Mouse (Mus musculus): ENCODE measurements at regions not wholly inside any gene's neighbourhood (a gene's known extent, or its start where the extent isn't known, plus 50 kb on each side); places are given as distances from the start of the nearest gene placed in this dataset.

- peaks cover 17% of the 10 kb centered on the region for H3K4me1 ChIP-seq
- WGBS, result 26% methylated on average over 6 of the region's 6 CpGs
- ATAC-seq (replicated peaks), result peak; percentile 89
- H3K9ac ChIP-seq, result no peak overlapping the region
- no peaks in the 10 kb centered on the region for H3K27me3 ChIP-seq (replicated peaks)
- H3K36me3 ChIP-seq (replicated peaks), result no peaks in the 10 kb centered on the region
- no peaks in the 10 kb centered on the region for H3K9me3 ChIP-seq
- H3K4me2 ChIP-seq, result peak overlapping the region; percentile 43
- H3K27ac ChIP-seq, result peak overlapping the region; percentile 72
- H3K4me3 ChIP-seq, result peak overlapping the region; percentile 3; the same call in 1 of the 2 replicates
These were observed 393.6 kb downstream of the Plekhb2 start for GRCm38 (mm10) chr1:35243339-35243738.

- Histone ChIP-seq H3K27me3 (replicated peaks) (no peaks in the 10 kb centered on the region), H3K9ac (no peak overlapping the region), H3K4me1 (peaks cover 5% of the 10 kb centered on the region; the same call in 1 of the 2 replicates), H3K27ac (no peak overlapping the region), H3K4me3 (no peak overlapping the region), H3K4me2 (no peak overlapping the region), H3K36me3 (replicated peaks) (no peaks in the 10 kb centered on the region), H3K9me3 (no peaks in the 10 kb centered on the region)
- 88% methylated on average over 1 of the region's 1 CpGs for WGBS
- no peak for ATAC-seq (replicated peaks)
These were observed 415.3 kb downstream of the Plekhb2 start for GRCm38 (mm10) chr1:35265125-35265524.

- H3K4me2 ChIP-seq, result no peak overlapping the region
- no peaks in the 10 kb centered on the region for H3K27me3 ChIP-seq (replicated peaks)
- no peaks in the 10 kb centered on the region for H3K36me3 ChIP-seq (replicated peaks)
- no peak for ATAC-seq (replicated peaks)
- H3K27ac ChIP-seq, result no peak overlapping the region
- peaks cover 5% of the 10 kb centered on the region; the same call in 1 of the 2 replicates for H3K4me1 ChIP-seq
- no peak overlapping the region for H3K4me3 ChIP-seq
- no peak overlapping the region for H3K9ac ChIP-seq
- no peaks in the 10 kb centered on the region for H3K9me3 ChIP-seq
- 59% methylated on average over 7 of the region's 7 CpGs for WGBS
These were observed 416.9 kb downstream of the Plekhb2 start for GRCm38 (mm10) chr1:35266626-35267025.

GRCm38 (mm10) chr1:35267883-35268282 is 418.1 kb downstream of the Plekhb2 start:
- 0 out of 2 replicates have a peak overlapping the region, but pooled peaks have one; percentile 15 for H3K27ac ChIP-seq
- 54% methylated on average over 7 of the region's 7 CpGs for WGBS
- peak; percentile 82; the same call in 1 of the 2 replicates for ATAC-seq (replicated peaks)

GRCm38 (mm10) chr1:35274978-35275377 is 425.2 kb downstream of the Plekhb2 start:
- Histone ChIP-seq H3K4me3 (no peak overlapping the region), H3K27me3 (replicated peaks) (no peaks in the 10 kb centered on the region), H3K4me2 (no peak overlapping the region), H3K9me3 (no peaks in the 10 kb centered on the region), H3K27ac (no peak overlapping the region), H3K36me3 (replicated peaks) (no peaks in the 10 kb centered on the region), H3K4me1 (no peaks in the 10 kb centered on the region), H3K9ac (no peak overlapping the region)
- no peak for ATAC-seq (replicated peaks)
- 92% methylated on average over 8 of the region's 8 CpGs for WGBS

More at GRCm38 (mm10) chr1:35267883-35268282, 418.1 kb downstream of the Plekhb2 start:
- Histone ChIP-seq H3K9ac (no peak overlapping the region), H3K9me3 (no peaks in the 10 kb centered on the region), H3K4me1 (peaks cover 5% of the 10 kb centered on the region; the same call in 1 of the 2 replicates), H3K4me3 (no peak overlapping the region), H3K27me3 (replicated peaks) (no peaks in the 10 kb centered on the region), H3K36me3 (replicated peaks) (no peaks in the 10 kb centered on the region), H3K4me2 (no peak overlapping the region)
